Mouse (Mus musculus): ENCODE results near the gene Atp2a1.
"Not testable (repeated sequence)": the region's sequence is repeated elsewhere in the genome, so short reads cannot be mapped to it uniquely, and the experiment has no call there.

Atp2a1 gene

GRCm38 (mm10) chr7:126463004-126463403 lies at the start of gene Atp2a1:
Atp2a1 (minus strand) TSS chr7:126463108.
- DNase-seq (ENCODE audit: low spot score) = no peak

DNA sequence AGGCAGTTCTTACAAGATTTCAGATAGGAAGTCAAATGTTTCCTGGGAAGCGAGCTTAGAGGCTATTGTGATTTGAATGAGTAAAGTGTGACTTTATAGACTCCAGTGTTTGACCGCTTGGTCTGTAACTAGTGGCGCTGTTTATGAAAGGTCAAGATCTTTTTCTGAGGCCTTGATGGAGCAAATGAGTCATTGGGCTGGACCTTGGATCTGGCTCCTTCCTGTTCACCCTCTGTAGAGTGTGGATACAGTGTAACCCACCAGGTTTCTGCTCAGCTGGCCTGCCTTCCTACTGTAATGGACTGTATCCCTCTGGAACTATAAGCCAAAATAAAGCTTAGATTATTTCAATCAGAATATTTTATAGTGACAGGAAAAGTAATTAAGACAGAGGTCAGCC lies 48.4 kb upstream of the Atp2a1 start:
- DNase-seq (ENCODE audit: low spot score) = no peak

DNA sequence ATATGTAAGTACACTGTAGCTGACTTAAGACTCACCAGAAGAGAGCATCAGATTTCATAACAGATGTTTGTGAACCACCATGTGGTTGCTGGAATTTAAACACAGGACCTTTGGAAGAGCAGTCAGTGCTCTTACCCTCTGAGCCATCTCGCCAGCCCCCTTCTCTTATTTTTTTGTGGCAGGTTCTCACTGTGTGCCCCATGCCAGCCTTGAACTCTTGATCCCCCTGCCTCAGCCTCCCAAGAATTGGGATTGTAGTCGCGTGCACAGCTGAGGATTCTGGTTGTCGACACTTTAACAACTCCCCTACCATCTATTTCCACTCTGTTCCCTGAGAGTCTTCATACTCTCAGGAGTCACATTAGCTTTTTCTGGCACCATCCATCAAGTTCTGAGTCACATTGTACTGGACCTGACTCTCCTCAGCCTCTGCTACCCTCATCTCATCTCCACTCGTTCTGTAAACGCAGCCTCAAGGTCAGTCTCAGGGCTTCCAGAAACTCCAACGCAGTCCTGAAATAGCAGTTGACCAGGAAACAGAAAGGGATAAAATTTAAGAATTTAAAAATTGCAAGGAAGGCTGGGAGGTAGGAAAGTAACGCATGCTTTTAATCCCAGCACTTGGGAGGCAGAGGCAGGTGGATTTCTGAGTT lies 44.3 kb upstream of the Atp2a1 start:
- no peak for DNase-seq (ENCODE audit: low spot score)

DNA sequence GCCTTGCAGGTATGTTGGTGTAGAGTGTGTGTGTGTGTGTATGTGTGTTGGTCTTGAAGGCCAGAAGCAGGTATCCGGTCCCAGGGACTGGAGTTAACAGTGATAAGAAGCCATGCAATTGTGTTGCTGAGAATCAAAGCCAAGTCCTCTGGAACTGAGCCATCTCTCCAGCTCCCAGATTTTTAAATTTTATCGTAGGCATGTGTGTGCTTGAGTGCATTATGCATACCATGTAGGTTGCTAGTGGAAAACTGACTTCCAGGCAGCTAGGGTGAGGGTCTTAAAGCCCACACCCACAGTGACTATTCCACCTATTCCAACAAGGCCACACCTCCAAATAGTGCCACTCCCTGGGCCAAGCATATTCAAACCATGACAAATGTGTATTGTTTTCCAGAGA lies 42.0 kb upstream of the Atp2a1 start:
- no peak for DNase-seq (ENCODE audit: low spot score)

DNA sequence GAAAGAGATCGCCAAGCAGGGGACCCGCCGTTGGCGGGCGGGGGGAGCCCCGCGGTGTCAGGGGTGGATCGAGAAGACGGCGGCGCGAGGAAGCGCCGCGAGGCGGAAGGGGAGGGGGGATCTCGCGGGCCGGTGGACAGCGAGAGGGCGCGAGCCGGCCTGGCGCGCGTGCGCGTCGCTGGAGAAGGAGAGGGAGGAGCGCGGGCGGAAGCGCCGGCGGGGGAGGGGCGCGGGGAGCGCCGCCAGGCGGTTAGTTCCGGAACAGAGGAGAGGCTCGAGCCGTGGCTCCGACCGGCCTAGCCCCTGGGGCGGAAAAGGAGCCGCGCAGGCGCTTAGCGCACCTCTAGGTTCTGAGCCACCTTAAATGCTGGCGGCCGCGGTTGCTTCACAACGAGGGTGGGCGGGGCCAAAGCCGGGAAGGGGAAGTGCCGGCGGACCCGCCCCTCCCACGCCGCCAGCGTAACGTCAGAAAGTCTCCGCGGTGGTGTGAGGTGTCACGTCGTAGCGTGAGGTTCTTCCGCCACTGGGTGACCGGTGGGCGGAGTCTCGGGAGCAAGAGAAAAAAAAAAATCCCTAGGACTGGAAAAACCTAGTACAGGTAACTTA lies 40.5 kb upstream of the Atp2a1 start, which contains the start of gene Atxn2l:
Atxn2l (minus strand) TSS at position 165 of the 606 bp plus-strand sequence.
- peak; percentile 99 for DNase-seq (ENCODE audit: low spot score)

DNA sequence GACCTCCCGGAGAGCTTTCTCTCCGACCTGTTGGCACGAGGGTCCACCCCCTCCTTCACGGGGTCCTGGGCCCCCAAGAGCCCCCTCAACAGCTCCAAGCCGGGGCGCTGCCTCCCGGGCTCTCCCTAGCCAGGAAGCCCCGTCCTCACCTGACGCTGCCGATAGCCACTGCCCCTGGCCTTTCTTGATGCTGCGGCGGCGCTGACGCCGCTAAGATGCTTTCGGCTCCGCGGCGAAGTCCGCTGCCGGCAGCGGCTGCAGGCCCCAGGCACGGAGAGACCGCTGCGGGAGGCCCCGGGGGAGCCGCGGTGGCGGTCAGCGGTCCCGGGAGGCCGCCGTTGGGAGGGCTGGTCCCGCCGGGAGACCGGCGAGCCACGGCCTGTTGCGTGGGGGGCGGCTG lies 39.8 kb upstream of the Atp2a1 start:
- no peak for DNase-seq (ENCODE audit: low spot score)

DNA sequence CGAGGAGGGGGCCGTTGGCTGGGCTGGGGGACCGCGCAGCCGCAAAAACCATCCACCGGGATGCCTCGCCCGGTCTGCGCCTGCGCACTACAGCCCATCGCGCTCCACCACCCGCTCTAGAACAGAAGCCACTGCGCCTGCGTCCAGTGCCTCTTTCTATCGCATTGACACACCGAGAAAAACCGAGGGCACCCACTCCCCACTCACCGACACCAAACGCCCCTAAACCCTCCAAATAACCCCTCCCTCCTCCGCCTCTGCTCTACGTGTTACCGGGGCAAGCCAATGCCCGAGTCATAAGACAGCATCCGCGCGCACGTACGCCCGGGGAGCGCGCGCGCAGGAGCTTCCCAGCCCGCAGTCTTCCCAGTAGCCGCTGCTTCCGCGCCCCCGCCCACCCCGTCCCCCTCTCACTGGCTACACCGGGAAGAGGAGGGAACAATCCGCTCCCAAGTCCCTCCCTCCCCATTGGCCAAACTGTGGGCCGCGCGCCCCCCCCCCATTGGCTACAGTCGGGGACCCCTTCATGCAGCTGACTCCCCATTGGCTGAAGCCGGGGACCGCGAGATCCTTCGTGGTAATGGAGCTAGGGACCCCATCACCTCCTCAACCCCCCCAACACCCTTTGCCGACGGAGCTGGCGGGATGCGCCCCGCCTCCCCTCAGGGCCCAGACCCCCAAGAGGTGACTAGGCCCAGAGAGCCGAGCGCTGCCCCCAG lies 39.3 kb upstream of the Atp2a1 start:
- peak; percentile 97 for DNase-seq (ENCODE audit: low spot score)

- DNase-seq (ENCODE audit: low spot score) = no peak
Observed at GRCm38 (mm10) chr7:126501684-126502022, 38.7 kb upstream of the Atp2a1 start.

DNA sequence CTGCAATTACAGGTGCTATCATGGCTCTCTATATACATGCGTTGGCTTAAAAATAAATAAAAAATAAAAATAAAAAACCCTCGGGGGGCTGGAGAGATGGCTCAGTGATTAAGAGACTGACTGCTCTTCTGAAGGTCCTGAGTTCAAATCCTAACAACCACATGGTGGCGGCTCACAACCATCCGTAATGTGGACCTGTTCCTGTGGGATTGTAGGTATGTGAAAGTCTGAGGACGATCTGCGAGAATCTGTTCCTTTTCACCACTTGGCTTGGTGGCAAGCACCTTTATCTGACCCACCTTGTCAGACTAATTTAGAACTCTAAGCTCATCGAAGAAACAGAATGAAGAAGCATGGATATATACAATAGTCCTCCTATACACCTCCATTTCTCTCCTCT lies 36.5 kb upstream of the Atp2a1 start:
- DNase-seq (ENCODE audit: low spot score) = no peak

- DNase-seq (ENCODE audit: low spot score) = no peak
Observed at GRCm38 (mm10) chr7:126497966-126498365, 35.1 kb upstream of the Atp2a1 start.

DNA sequence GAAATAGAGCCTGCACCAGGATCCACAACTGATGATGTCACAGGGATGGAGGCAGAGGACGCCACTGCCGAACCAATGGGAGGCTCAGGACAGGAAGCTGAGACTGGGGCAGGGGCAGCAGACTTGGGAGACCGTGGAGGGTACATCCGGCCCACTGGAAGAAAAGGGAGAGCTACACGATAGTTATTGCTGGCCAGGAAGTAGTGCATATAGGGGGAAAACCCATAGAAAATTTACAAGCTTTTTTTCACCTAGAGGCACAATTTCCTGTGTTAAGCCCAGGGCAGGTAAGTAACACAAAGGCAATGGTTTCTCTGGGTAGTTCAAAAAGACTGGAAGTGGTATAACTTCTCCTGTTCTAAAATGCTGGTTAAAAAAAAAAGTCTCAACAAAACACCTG lies 33.6 kb upstream of the Atp2a1 start:
- DNase-seq (ENCODE audit: low spot score) = no peak

GRCm38 (mm10) chr7:126494120-126494519 lies 31.2 kb upstream of the Atp2a1 start:
- no peak for DNase-seq (ENCODE audit: low spot score)

GRCm38 (mm10) chr7:126491973-126492372 lies 29.1 kb upstream of the Atp2a1 start:
- DNase-seq (ENCODE audit: low spot score) = no peak

- DNase-seq (ENCODE audit: low spot score) = no peak
Observed at GRCm38 (mm10) chr7:126491005-126491404, 28.1 kb upstream of the Atp2a1 start.

DNA sequence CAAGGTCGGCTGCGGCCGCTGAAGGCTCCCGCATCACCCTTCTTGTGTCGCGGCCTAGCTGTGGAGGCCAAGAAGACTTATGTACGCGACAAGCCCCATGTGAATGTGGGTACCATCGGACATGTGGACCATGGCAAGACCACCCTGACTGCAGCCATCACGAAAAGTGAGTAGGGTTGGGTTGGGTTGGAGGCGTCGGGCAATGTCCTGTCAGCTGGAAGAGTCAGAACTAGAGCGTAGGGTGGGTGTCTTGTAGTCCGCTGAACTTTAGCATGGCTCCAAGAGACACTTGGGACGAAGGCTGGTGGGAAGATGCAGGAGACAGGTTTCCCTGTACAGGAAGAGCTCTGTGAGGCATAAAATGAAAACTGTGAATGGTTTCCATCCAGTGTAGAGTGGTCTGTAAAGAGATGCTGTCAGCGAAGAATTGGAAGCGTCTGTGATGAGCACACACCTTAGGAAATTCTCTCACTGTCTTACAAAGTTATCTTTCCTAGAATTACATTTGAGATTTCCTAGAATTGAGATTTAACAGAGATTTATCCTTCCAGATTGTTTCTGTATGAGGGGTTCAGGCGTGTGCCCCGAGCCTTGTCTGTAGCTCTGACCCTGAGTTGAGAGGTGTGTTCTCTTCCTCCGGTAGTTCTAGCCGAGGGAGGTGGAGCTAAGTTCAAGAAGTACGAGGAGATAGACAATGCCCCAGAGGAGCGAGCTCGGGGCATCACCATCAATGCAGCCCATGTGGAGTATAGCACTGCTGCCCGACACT lies 24.9 kb upstream of the Atp2a1 start:
- DNase-seq (ENCODE audit: low spot score) = not testable (repeated sequence)

GRCm38 (mm10) chr7:126487052-126487483 lies 24.2 kb upstream of the Atp2a1 start, which contains the start of gene Tufm:
Tufm (plus strand) TSS chr7:126487361.
- peak; percentile 98 for DNase-seq (ENCODE audit: low spot score)

DNA sequence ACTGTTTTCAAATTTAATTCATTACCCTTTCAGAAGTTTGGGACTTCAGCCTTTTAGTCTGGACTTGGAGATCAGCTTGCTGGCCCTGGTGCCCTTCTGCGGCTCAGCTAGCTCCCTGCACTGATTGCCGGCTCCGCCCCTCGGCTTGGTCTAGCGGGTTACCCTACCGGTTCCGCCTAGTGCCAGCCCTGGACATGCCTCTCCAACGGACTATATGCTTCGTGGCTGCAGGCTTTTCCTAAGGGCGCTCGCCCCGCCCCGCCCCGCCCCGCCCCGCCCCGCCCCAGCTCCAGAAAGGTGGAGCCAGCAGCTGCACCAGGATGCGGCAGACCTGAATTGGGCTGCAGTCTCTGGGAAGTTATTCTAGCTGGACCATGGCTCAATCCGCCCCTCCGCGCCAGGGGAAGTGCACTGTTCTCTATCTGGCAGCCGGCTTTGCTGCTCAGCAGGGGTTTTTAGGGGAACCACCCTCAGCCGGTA lies 19.5 kb upstream of the Atp2a1 start:
- DNase-seq (ENCODE audit: low spot score) = peak; percentile 83

GRCm38 (mm10) chr7:126481699-126482098 lies 18.8 kb upstream of the Atp2a1 start:
- peak; percentile 68 for DNase-seq (ENCODE audit: low spot score)

- peak; percentile 94 for DNase-seq (ENCODE audit: low spot score)
Observed at GRCm38 (mm10) chr7:126474993-126475581, 12.2 kb upstream of the Atp2a1 start, which contains the start of gene Sh2b1. Sh2b1 (minus strand) TSS chr7:126475424.

GRCm38 (mm10) chr7:126474486-126474955 lies 11.6 kb upstream of the Atp2a1 start:
- no peak for DNase-seq (ENCODE audit: low spot score)

GRCm38 (mm10) chr7:126473470-126474086 lies 10.7 kb upstream of the Atp2a1 start:
- DNase-seq (ENCODE audit: low spot score) = no peak

Measured in retina, embryonic 14.5 days (tissue).